Mouse (Mus musculus) kidney, adult 2 months (tissue): Measurements from ENCODE around the gene Tmem150b.

Experiments used
- CTCF ChIP-seq: fragments of 200-500 bp; conservative IDR thresholded peaks from 2 replicates; pipeline ENCODE4 v1.5.1; 2011; ENCODE audit warnings: low read depth, mild to moderate bottlenecking, control low read depth, low read length, moderate library complexity, mixed read lengths; ENCODE audit not compliant: insufficient read depth, insufficient read length
- POLR2A ChIP-seq: fragments of 200-500 bp; IDR thresholded peaks from one replicate; pipeline ENCODE4 v1.6.1; 2011; ENCODE audit warnings: low read depth, low read length, control low read depth

- TF ChIP-seq CTCF (no peak), POLR2A (no peak)
Observed at GRCm38 (mm10) chr7:4657521-4658127, 67.4 kb downstream of the Tmem150b start.
